Mouse (Mus musculus) embryonic facial prominence, embryonic 14.5 days (tissue): ENCODE results near the gene Hddc3. TPM values are rescaled to one million over a fixed set of nuclear protein-coding genes. Genes with fewer than 3 reads are reported as not detected.

Experiments
- ATAC-seq: fragments of 200-750 bp; cut with Nextera tagmentation; 2 replicates; pipeline ENCODE4 v1.8.0; 2017; ENCODE audit warnings: low read depth, moderate number of reproducible peaks, moderate TSS enrichment
- DNase-seq: peaks from one replicate; pipeline ENCODE4 v3.0.0-alpha.2; 2015; ENCODE audit warnings: low spot score
- H3K27ac ChIP-seq: fragments of 300-500 bp; sonication (generic); replicated peaks from 2 replicates; pipeline ENCODE4 v1.5.1; 2014; ENCODE audit warnings: low read depth, mild to moderate bottlenecking, low read length, moderate library complexity
- H3K27me3 ChIP-seq: fragments of 300-500 bp; sonication (generic); replicated peaks from 2 replicates; pipeline ENCODE4 v1.6.1; 2014; ENCODE audit warnings: low read length; ENCODE audit not compliant: control insufficient read depth, insufficient read depth
- H3K36me3 ChIP-seq: fragments of 300-500 bp; sonication (generic); 2 replicates; pipeline ENCODE4 v1.6.1; 2014; ENCODE audit warnings: low read length, mixed read lengths; ENCODE audit not compliant: control insufficient read depth, insufficient read depth
- H3K4me1 ChIP-seq: fragments of 300-500 bp; sonication (generic); 2 replicates; pipeline ENCODE4 v1.6.1; 2014; ENCODE audit warnings: antibody characterized with exemption, low read length; ENCODE audit not compliant: control insufficient read depth, insufficient read depth
- H3K4me2 ChIP-seq: fragments of 300-500 bp; sonication (generic); 2 replicates; pipeline ENCODE4 v1.6.1; 2014; ENCODE audit warnings: low read depth, mild to moderate bottlenecking, low read length, moderate library complexity, mixed read lengths
- H3K4me3 ChIP-seq: fragments of 300-500 bp; sonication (generic); 2 replicates; pipeline ENCODE4 v1.5.1; 2014; ENCODE audit warnings: low read depth, mild to moderate bottlenecking, low read length
- H3K9ac ChIP-seq: fragments of 300-500 bp; sonication (generic); 2 replicates; pipeline ENCODE4 v1.6.1; 2014; ENCODE audit warnings: low read depth, mild to moderate bottlenecking, low read length, moderate library complexity, mixed read lengths
- H3K9me3 ChIP-seq: fragments of 300-500 bp; sonication (generic); 2 replicates; pipeline ENCODE4 v1.6.1; 2016; ENCODE audit warnings: low read length; ENCODE audit not compliant: control insufficient read depth
- WGBS: fragments of 180-500 bp; shearing (Covaris S2); extraction: QIAGEN DNeasy Blood & Tissue Kit; methylation state at CpG from one replicate; pipeline ENCODE4 v1.1.7; 2014; 5-methylcytosine and 5-hydroxymethylcytosine counted together
- polyA plus RNA-seq: library from polyadenylated mRNA; unstranded; fragments of >200 nt; fragmentation: Nextera tagmentation; extraction: Ambion mirVana; gene quantifications from 2 replicates; pipeline ENCODE4 v1.2.1, GENCODE M21; 2014

Hddc3 gene
- polyA plus RNA-seq, 1 experiment from 2014 or later, result 19.6 TPM

- 95% methylated on average over 8 of the region's 8 CpGs for WGBS
- Histone ChIP-seq H3K9ac (no peak overlapping the region), H3K27me3 (no peaks in the 10 kb centered on the region), H3K9me3 (no peaks in the 10 kb centered on the region), H3K36me3 (peaks cover 71% of the 10 kb centered on the region), H3K27ac (no peak overlapping the region), H3K4me2 (no peak overlapping the region), H3K4me1 (no peaks in the 10 kb centered on the region), H3K4me3 (no peak overlapping the region)
- DNase-seq (no peak), ATAC-seq (no peak)
These were observed 10.0 kb downstream of the Hddc3 start for GRCm38 (mm10) chr7:80352920-80353319.

GRCm38 (mm10) chr7:80356351-80356750, 13.4 kb downstream of the Hddc3 start:
- H3K4me2 ChIP-seq, result no peak overlapping the region
- no peaks in the 10 kb centered on the region for H3K4me1 ChIP-seq
- DNase-seq, result no peak
- H3K27ac ChIP-seq, result peak overlapping the region; percentile 24; the same call in 1 of the 2 replicates
- ATAC-seq, result no peak
- no peak overlapping the region for H3K4me3 ChIP-seq
- H3K9ac ChIP-seq, result no peak overlapping the region
- H3K9me3 ChIP-seq, result no peaks in the 10 kb centered on the region
- no peaks in the 10 kb centered on the region for H3K27me3 ChIP-seq
- peaks cover 82% of the 10 kb centered on the region for H3K36me3 ChIP-seq
- 78% methylated on average over 13 of the region's 13 CpGs for WGBS

- WGBS, result 37% methylated on average over 7 of the region's 8 CpGs
- no peaks in the 10 kb centered on the region for H3K9me3 ChIP-seq
- no peaks in the 10 kb centered on the region for H3K4me1 ChIP-seq
- no peak overlapping the region for H3K4me3 ChIP-seq
- H3K27ac ChIP-seq, result peak overlapping the region; percentile 28; the same call in 1 of the 2 replicates
- H3K9ac ChIP-seq, result no peak overlapping the region
- peaks cover 84% of the 10 kb centered on the region for H3K36me3 ChIP-seq
- H3K4me2 ChIP-seq, result no peak overlapping the region
- ATAC-seq (peak; percentile 81), DNase-seq (peak; percentile 72)
- H3K27me3 ChIP-seq, result no peaks in the 10 kb centered on the region
These were observed 14.3 kb downstream of the Hddc3 start for GRCm38 (mm10) chr7:80357156-80357555.

GRCm38 (mm10) chr7:80358039-80358438, 15.1 kb downstream of the Hddc3 start:
- H3K4me2 ChIP-seq, result no peak overlapping the region
- no peak overlapping the region for H3K27ac ChIP-seq
- no peaks in the 10 kb centered on the region for H3K27me3 ChIP-seq
- DNase-seq (no peak), ATAC-seq (no peak)
- 70% methylated on average over 4 of the region's 4 CpGs for WGBS
- H3K4me1 ChIP-seq, result no peaks in the 10 kb centered on the region
- peaks cover 84% of the 10 kb centered on the region for H3K36me3 ChIP-seq
- no peak overlapping the region for H3K4me3 ChIP-seq
- H3K9me3 ChIP-seq, result no peaks in the 10 kb centered on the region
- no peak overlapping the region for H3K9ac ChIP-seq

- no peak overlapping the region for H3K27ac ChIP-seq
- WGBS, result 72% methylated on average over 3 of the region's 3 CpGs
- no peaks in the 10 kb centered on the region for H3K4me1 ChIP-seq
- H3K4me2 ChIP-seq, result no peak overlapping the region
- H3K27me3 ChIP-seq, result no peaks in the 10 kb centered on the region
- no peak overlapping the region for H3K9ac ChIP-seq
- ATAC-seq (no peak), DNase-seq (no peak)
- H3K9me3 ChIP-seq, result no peaks in the 10 kb centered on the region
- H3K36me3 ChIP-seq, result peaks cover 87% of the 10 kb centered on the region
- H3K4me3 ChIP-seq, result no peak overlapping the region
These were observed 17.5 kb downstream of the Hddc3 start for GRCm38 (mm10) chr7:80360435-80360834.

- H3K4me2 ChIP-seq, result no peak overlapping the region
- H3K27me3 ChIP-seq, result no peaks in the 10 kb centered on the region
- DNase-seq, result no peak
- H3K4me3 ChIP-seq, result no peak overlapping the region
- H3K36me3 ChIP-seq, result peaks cover 75% of the 10 kb centered on the region
- no peak overlapping the region for H3K27ac ChIP-seq
- H3K9ac ChIP-seq, result no peak overlapping the region
- no peak for ATAC-seq
- 84% methylated on average over 2 of the region's 2 CpGs for WGBS
- H3K9me3 ChIP-seq, result no peaks in the 10 kb centered on the region
- peaks cover 14% of the 10 kb centered on the region for H3K4me1 ChIP-seq
These were observed 22.9 kb downstream of the Hddc3 start for GRCm38 (mm10) chr7:80365759-80366158.

GRCm38 (mm10) chr7:80367232-80367631, 24.3 kb downstream of the Hddc3 start:
- 98% methylated on average over 7 of the region's 7 CpGs for WGBS
- Histone ChIP-seq H3K4me2 (no peak overlapping the region), H3K27ac (no peak overlapping the region), H3K27me3 (no peaks in the 10 kb centered on the region), H3K4me3 (no peak overlapping the region), H3K9me3 (no peaks in the 10 kb centered on the region), H3K4me1 (peaks cover 14% of the 10 kb centered on the region), H3K9ac (no peak overlapping the region), H3K36me3 (peaks cover 62% of the 10 kb centered on the region)
- ATAC-seq (no peak), DNase-seq (no peak)

- Histone ChIP-seq H3K9ac (no peak overlapping the region), H3K9me3 (no peaks in the 10 kb centered on the region), H3K4me3 (no peak overlapping the region), H3K4me1 (peaks cover 14% of the 10 kb centered on the region), H3K27ac (no peak overlapping the region), H3K27me3 (no peaks in the 10 kb centered on the region), H3K4me2 (no peak overlapping the region), H3K36me3 (peaks cover 54% of the 10 kb centered on the region)
- DNase-seq (no peak), ATAC-seq (no peak)
- 90% methylated on average over 9 of the region's 9 CpGs for WGBS
These were observed 25.1 kb downstream of the Hddc3 start for GRCm38 (mm10) chr7:80368009-80368408.

GRCm38 (mm10) chr7:80368635-80369421, 25.9 kb downstream of the Hddc3 start:
- no peak for DNase-seq
- ATAC-seq, result no peak
- peaks cover 46% of the 10 kb centered on the region for H3K36me3 ChIP-seq
- H3K9me3 ChIP-seq, result no peaks in the 10 kb centered on the region
- WGBS, result 66% methylated on average over 20 of the region's 20 CpGs
- H3K9ac ChIP-seq, result peak overlapping the region; percentile 10; the same call in 1 of the 2 replicates
- H3K4me1 ChIP-seq, result peaks cover 14% of the 10 kb centered on the region
- H3K4me2 ChIP-seq, result peak overlapping the region; percentile 70
- H3K27ac ChIP-seq, result no peak overlapping the region
- H3K27me3 ChIP-seq, result no peaks in the 10 kb centered on the region
- H3K4me3 ChIP-seq, result no peak overlapping the region
